15 mouse cellular contexts compared by ENCODE assay signal in the genomic region with DNA sequence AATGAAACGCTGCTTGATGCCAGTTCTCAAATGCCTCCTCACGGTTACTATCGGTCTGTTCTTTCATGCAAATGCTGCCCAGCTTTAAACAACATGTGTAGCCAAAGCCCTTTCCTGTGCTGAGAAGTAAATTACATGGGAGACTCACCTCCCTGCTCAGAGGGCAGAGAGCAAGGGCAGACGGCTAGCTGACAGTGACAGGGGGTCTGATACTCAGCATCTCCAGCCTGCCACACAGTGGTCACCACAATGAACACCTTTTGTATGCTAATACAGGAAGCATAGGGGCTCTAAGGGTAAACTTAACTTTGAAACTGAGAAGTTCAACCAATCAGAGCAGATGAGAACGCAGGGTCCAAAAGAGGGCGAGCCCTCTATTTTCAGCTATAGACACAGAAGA.
DNase-seq lines count a peak whose midpoint lies in the region; ATAC-seq and TF ChIP-seq lines count a peak whose summit lies in the region.
"Had no signal": no experiment of that assay in that cellular context is flagged by ENCODE, and none has a peak within 500 bp of the region (broad histone marks: within the 10 kb centered on the region; RNA-seq: fewer than 3 reads in every experiment).

No protein-coding gene starts in this region.

- H3K27ac ChIP-seq in layer of hippocampus, adult 2 months: no peak overlapping the region
- H3K27ac ChIP-seq in embryonic fibroblast, embryonic 13.5 days (ENCODE audit: insufficient read depth, low read length): no peak overlapping the region
- H3K27ac ChIP-seq: limb, embryonic 15.5 days; macrophage had no signal

- peak; percentile 53 for TF ChIP-seq CTCF in layer of hippocampus, adult 2 months (conservative IDR thresholded peaks at IDR 0.05)
- TF ChIP-seq CTCF in embryonic fibroblast, embryonic 13.5 days (IDR thresholded peaks at IDR 0.05; ENCODE audit: borderline replicate concordance, insufficient read depth, low read length): peak; percentile 16; the same call in 1 of the 2 replicates

- H3K4me1 ChIP-seq in embryonic fibroblast, embryonic 13.5 days (ENCODE audit: control insufficient read depth, insufficient read depth, low read length): no peaks in the 10 kb centered on the region
- H3K4me1 ChIP-seq: limb, embryonic 15.5 days had no signal

- H3K4me3 ChIP-seq in layer of hippocampus, adult 2 months: no peak overlapping the region
- no peak overlapping the region for H3K4me3 ChIP-seq in embryonic fibroblast, embryonic 13.5 days (ENCODE audit: insufficient read depth, low read length)
- H3K4me3 ChIP-seq: limb, embryonic 15.5 days had no signal

- no peak for ATAC-seq in erythroid progenitor cell, adult 5-6 weeks (replicated peaks; ENCODE audit: low FRiP score, poor library complexity, severe bottlenecking)
- no peak; the same call in 1 of the 2 replicates for ATAC-seq in megakaryocyte, adult 5-6 weeks (ENCODE audit: poor library complexity, severe bottlenecking)

- peak; percentile 39 to 52 for DNase-seq in cerebellum, postnatal 14 days
- no peak for DNase-seq in cerebellum, adult 9-10 months
- no peak for DNase-seq in layer of hippocampus, adult 2 months (ENCODE audit: low spot score in 2 of 2)
- no peak for DNase-seq in layer of hippocampus, postnatal 36 days
- peak; percentile 60 for DNase-seq in ES-CJ7 (ENCODE audit: low read depth, low spot score)
- DNase-seq: adrenal gland, postnatal 10 days; B cell, adult 2 months; cerebellum, adult 18-20 months; kidney, adult 18-20 months; right cerebral cortex, adult 18-20 months had no signal

- TF ChIP-seq POLR2A in embryonic fibroblast, embryonic 13.5 days (IDR thresholded peaks at IDR 0.05; ENCODE audit: low read depth, low read length): no peak

Comparison
In these comparisons a context has a peak if more than half of its experiments do, and no peak if none do; other contexts are left out.
1. DNase-seq: peak in cerebellum, postnatal 14 days (2 of 2) and ES-CJ7 (single experiment); none in cerebellum, adult 9-10 months (single experiment), layer of hippocampus, adult 2 months (0 of 2) and layer of hippocampus, postnatal 36 days (0 of 2).